Mouse (Mus musculus): ENCODE measurements around the gene Nudt1. TPM values are rescaled to one million over a fixed set of nuclear protein-coding genes. Genes with fewer than 3 reads are reported as not detected.

Nudt1 gene
- polyA plus RNA-seq, 1 experiment from 2014 or later, result 19.2 TPM

- Histone ChIP-seq H3K9me3 (replicated peaks; ENCODE audit: control insufficient read depth, low read length, poor library complexity, severe bottlenecking) (no peaks in the 10 kb centered on the region), H3K36me3 (ENCODE audit: control insufficient read depth, insufficient read depth, low read length) (peaks cover 8% of the 10 kb centered on the region; the same call in 1 of the 2 replicates), H3K27ac (ENCODE audit: low read length) (no peak overlapping the region), H3K9ac (ENCODE audit: low read depth, low read length) (no peak overlapping the region), H3K4me1 (ENCODE audit: control insufficient read depth, insufficient read depth, low read length) (no peaks in the 10 kb centered on the region), H3K4me3 (ENCODE audit: low read depth, low read length) (no peak overlapping the region), H3K4me2 (ENCODE audit: low read length) (no peak overlapping the region), H3K27me3 (ENCODE audit: control insufficient read depth, insufficient read depth, low read depth, low read length) (no peaks in the 10 kb centered on the region)
- peak; percentile 45; the same call in 1 of the 2 replicates for ATAC-seq
- 91% methylated on average over 1 of the region's 1 CpGs for WGBS
Measured at GRCm38 (mm10) chr5:140292152-140292551, 29.3 kb upstream of the Nudt1 start.

DNA sequence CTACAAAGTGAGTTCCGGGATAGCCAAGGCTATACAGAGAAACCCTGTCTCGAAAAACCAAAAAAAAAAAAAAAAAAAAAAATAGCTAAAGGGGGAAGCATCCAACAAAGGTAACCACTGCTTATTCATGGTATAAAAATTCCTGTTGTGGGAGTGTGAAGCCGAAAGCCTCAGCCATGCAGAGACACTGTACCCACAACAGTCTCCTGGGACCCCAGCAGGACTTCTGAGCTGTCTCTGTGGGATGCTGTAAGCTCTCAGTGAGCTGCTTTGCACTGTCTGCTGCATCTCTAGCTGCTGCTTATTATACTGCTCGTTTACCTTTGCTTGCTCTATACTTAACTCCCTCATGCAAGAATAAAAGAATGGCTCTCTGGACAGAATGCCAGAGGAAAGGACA, 23.2 kb upstream of the Nudt1 start:
- H3K9me3 ChIP-seq (replicated peaks; ENCODE audit: control insufficient read depth, low read length, poor library complexity, severe bottlenecking), result no peaks in the 10 kb centered on the region
- H3K4me3 ChIP-seq (ENCODE audit: low read depth, low read length), result no peak overlapping the region
- no peak overlapping the region for H3K9ac ChIP-seq (ENCODE audit: low read depth, low read length)
- WGBS, result 87% methylated on average over 4 of the region's 4 CpGs
- no peak overlapping the region for H3K27ac ChIP-seq (ENCODE audit: low read length)
- H3K4me1 ChIP-seq (ENCODE audit: control insufficient read depth, insufficient read depth, low read length), result no peaks in the 10 kb centered on the region
- no peaks in the 10 kb centered on the region for H3K27me3 ChIP-seq (ENCODE audit: control insufficient read depth, insufficient read depth, low read depth, low read length)
- H3K4me2 ChIP-seq (ENCODE audit: low read length), result no peak overlapping the region
- peaks cover 25% of the 10 kb centered on the region for H3K36me3 ChIP-seq (ENCODE audit: control insufficient read depth, insufficient read depth, low read length)
- ATAC-seq, result no peak

GRCm38 (mm10) chr5:140306016-140306415, 15.4 kb upstream of the Nudt1 start:
- peaks cover 31% of the 10 kb centered on the region for H3K36me3 ChIP-seq (ENCODE audit: control insufficient read depth, insufficient read depth, low read length)
- no peak overlapping the region for H3K4me2 ChIP-seq (ENCODE audit: low read length)
- H3K27ac ChIP-seq (ENCODE audit: low read length), result no peak overlapping the region
- no peak overlapping the region for H3K4me3 ChIP-seq (ENCODE audit: low read depth, low read length)
- no peak overlapping the region for H3K9ac ChIP-seq (ENCODE audit: low read depth, low read length)
- H3K9me3 ChIP-seq (replicated peaks; ENCODE audit: control insufficient read depth, low read length, poor library complexity, severe bottlenecking), result no peaks in the 10 kb centered on the region
- H3K4me1 ChIP-seq (ENCODE audit: control insufficient read depth, insufficient read depth, low read length), result no peaks in the 10 kb centered on the region
- ATAC-seq, result no peak
- H3K27me3 ChIP-seq (ENCODE audit: control insufficient read depth, insufficient read depth, low read depth, low read length), result no peaks in the 10 kb centered on the region
- WGBS, result 80% methylated on average over 8 of the region's 8 CpGs

GRCm38 (mm10) chr5:140307602-140308001, 13.9 kb upstream of the Nudt1 start:
- Histone ChIP-seq H3K4me2 (ENCODE audit: low read length) (no peak overlapping the region), H3K36me3 (ENCODE audit: control insufficient read depth, insufficient read depth, low read length) (peaks cover 33% of the 10 kb centered on the region), H3K4me3 (ENCODE audit: low read depth, low read length) (no peak overlapping the region), H3K4me1 (ENCODE audit: control insufficient read depth, insufficient read depth, low read length) (no peaks in the 10 kb centered on the region), H3K9me3 (replicated peaks; ENCODE audit: control insufficient read depth, low read length, poor library complexity, severe bottlenecking) (no peaks in the 10 kb centered on the region), H3K27ac (ENCODE audit: low read length) (no peak overlapping the region), H3K27me3 (ENCODE audit: control insufficient read depth, insufficient read depth, low read depth, low read length) (no peaks in the 10 kb centered on the region), H3K9ac (ENCODE audit: low read depth, low read length) (no peak overlapping the region)
- WGBS, result 84% methylated on average over 14 of the region's 14 CpGs
- no peak for ATAC-seq

DNA sequence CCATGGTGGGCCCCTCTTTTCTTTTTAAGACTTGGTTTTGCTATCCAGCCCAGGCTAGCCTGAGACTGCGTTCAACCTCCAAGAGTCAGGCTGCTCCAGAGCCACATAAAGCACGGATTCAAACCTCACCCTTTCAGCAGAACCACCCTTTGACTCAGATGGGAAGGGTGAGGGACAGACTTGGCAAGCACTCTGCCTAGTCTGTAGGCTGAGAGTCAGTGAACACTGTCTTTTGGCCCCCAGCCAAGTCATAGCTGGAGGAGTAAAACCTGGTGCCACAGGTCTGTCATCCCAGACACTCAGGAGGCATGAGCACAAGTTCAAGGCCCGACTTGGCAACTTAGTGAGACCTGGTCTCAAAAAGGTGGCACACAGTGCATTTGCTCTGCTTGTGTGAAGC, 4.7 kb upstream of the Nudt1 start:
- Histone ChIP-seq H3K36me3 (ENCODE audit: control insufficient read depth, insufficient read depth, low read length) (peaks cover 18% of the 10 kb centered on the region), H3K9me3 (replicated peaks; ENCODE audit: control insufficient read depth, low read length, poor library complexity, severe bottlenecking) (no peaks in the 10 kb centered on the region), H3K4me1 (ENCODE audit: control insufficient read depth, insufficient read depth, low read length) (peaks cover 9% of the 10 kb centered on the region), H3K9ac (ENCODE audit: low read depth, low read length) (no peak overlapping the region), H3K4me2 (ENCODE audit: low read length) (no peak overlapping the region), H3K4me3 (ENCODE audit: low read depth, low read length) (no peak overlapping the region), H3K27me3 (ENCODE audit: control insufficient read depth, insufficient read depth, low read depth, low read length) (no peaks in the 10 kb centered on the region), H3K27ac (ENCODE audit: low read length) (no peak overlapping the region)
- WGBS, result 83% methylated on average over 3 of the region's 3 CpGs
- no peak for ATAC-seq

- Histone ChIP-seq H3K27ac (ENCODE audit: low read length) (peak overlapping the region; percentile 80), H3K36me3 (ENCODE audit: control insufficient read depth, insufficient read depth, low read length) (0 out of 2 replicates have a peak, but pooled peaks cover 2% of the 10 kb centered on the region), H3K4me1 (ENCODE audit: control insufficient read depth, insufficient read depth, low read length) (peaks cover 17% of the 10 kb centered on the region), H3K4me3 (ENCODE audit: low read depth, low read length) (peak overlapping the region; percentile 76), H3K9ac (ENCODE audit: low read depth, low read length) (peak overlapping the region; percentile 96), H3K27me3 (ENCODE audit: control insufficient read depth, insufficient read depth, low read depth, low read length) (no peaks in the 10 kb centered on the region), H3K4me2 (ENCODE audit: low read length) (peak overlapping the region; percentile 79), H3K9me3 (replicated peaks; ENCODE audit: control insufficient read depth, low read length, poor library complexity, severe bottlenecking) (no peaks in the 10 kb centered on the region)
- 1% methylated on average over 17 of the region's 17 CpGs for WGBS
- ATAC-seq, result peak; percentile 15
Measured at GRCm38 (mm10) chr5:140321756-140322575, 510 bp downstream of the Nudt1 start.

DNA sequence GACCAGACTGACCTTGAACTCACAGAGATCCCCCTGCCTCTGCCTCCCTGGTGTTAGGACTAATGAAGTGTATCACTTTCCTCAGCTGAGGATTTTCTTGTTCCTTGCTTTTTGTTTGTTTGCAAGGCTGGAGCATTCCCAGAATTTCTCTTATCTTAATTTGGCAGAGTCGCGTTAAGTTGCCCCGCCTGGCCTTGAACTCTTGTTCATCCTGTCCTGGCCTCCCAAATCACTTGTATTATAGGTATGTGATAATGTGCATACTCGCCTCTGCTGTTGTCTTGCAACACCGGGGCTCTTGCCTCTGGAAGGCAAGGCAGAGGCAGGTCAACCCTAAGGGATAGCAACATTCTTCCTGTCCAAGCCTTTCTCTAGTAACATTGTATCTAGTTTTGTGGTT, 2.6 kb downstream of the Nudt1 start:
- Histone ChIP-seq H3K27ac (ENCODE audit: low read length) (no peak overlapping the region), H3K4me1 (ENCODE audit: control insufficient read depth, insufficient read depth, low read length) (peaks cover 17% of the 10 kb centered on the region), H3K9ac (ENCODE audit: low read depth, low read length) (no peak overlapping the region), H3K4me2 (ENCODE audit: low read length) (no peak overlapping the region), H3K27me3 (ENCODE audit: control insufficient read depth, insufficient read depth, low read depth, low read length) (no peaks in the 10 kb centered on the region), H3K4me3 (ENCODE audit: low read depth, low read length) (no peak overlapping the region), H3K9me3 (replicated peaks; ENCODE audit: control insufficient read depth, low read length, poor library complexity, severe bottlenecking) (no peaks in the 10 kb centered on the region), H3K36me3 (ENCODE audit: control insufficient read depth, insufficient read depth, low read length) (peaks cover 8% of the 10 kb centered on the region)
- no peak for ATAC-seq
- 97% methylated on average over 5 of the region's 5 CpGs for WGBS

DNA sequence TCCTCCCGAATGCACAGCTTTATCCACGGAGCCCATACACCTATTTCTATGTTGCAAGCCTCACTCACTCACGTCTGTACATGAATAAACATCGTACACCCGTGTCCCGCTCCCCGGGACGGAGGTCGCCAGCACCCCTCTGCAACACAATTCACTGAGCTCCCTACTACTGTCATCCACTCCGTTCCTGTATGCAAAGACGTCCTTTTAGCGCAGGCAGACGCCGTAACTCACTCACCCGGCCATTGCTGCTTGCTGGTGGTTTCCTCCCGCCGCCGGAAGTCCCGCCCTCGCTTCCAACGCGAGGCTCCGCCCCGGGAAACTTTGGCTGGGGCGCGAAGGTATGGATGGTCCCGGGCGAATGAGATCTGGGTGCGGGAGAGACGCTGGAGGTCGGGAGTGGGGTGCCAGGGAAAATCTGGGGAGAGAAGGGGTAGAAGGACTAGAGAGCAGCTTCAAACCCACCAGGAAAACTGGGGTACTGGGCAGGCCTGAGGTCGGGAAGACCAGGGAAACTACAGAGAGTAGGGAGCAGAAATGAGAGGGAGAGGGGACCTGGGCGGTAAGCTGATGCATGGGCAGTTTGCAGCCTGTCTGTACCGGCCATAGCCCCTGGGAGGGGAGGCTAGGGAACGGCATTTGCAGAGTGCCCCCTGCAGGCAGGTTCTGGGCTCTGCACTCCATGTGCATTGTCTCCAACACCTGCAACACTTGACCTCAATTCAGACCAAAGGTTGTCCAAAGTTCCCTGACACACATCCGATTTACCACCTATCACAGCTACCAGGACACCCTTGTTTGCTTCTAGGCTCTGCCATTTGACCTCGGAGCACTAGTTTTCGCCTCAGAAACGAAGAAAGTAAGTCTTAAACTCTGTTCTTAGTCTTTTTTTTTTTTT, 10.4 kb downstream of the Nudt1 start, which contains the start of gene Mrm2:
Gene Mrm2 (minus strand): TSS at position 284 of the 898 bp plus-strand sequence.
- Histone ChIP-seq H3K4me2 (ENCODE audit: low read length) (peak within 1 kb of the TSS; percentile 94), H3K9ac (ENCODE audit: low read depth, low read length) (peak within 1 kb of the TSS; percentile 88), H3K4me1 (ENCODE audit: control insufficient read depth, insufficient read depth, low read length) (peaks cover 10% of the 10 kb centered on the region), H3K9me3 (replicated peaks; ENCODE audit: control insufficient read depth, low read length, poor library complexity, severe bottlenecking) (no peaks in the 10 kb centered on the region), H3K27ac (ENCODE audit: low read length) (peak within 1 kb of the TSS; percentile 80), H3K36me3 (ENCODE audit: control insufficient read depth, insufficient read depth, low read length) (peaks cover 9% of the 10 kb centered on the region), H3K27me3 (ENCODE audit: control insufficient read depth, insufficient read depth, low read depth, low read length) (no peaks in the 10 kb centered on the region), H3K4me3 (ENCODE audit: low read depth, low read length) (peak within 1 kb of the TSS; percentile 64)
- peak; percentile 74 for ATAC-seq
- WGBS, result 1% methylated on average over 39 of the region's 39 CpGs
